Mouse (Mus musculus): ENCODE results near the gene Spon1.

Gene Spon1

GRCm38 (mm10) chr7:113841521-113841920 lies 75.7 kb downstream of the Spon1 start:
- DNase-seq (ENCODE audit: low spot score in 2 of 2): no peak

DNA sequence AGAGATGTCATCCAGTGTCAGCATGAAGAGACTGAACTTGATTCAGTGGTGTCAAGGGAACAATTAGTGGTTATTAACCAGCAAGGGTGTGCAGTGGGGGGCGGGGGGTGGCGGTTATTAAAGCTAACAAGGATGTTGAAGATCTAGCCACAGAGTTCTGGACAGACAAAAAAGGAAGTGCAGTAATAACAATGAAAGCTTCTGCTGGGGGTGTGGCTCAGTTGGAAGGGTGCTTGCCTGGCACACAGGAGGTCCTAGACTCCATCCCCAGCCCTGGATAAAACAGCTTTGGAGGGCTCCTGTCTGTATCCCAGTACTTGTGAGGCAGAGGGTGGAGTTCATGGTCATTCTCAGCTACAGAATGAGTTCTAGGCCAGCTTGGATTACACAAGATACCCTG lies 77.4 kb downstream of the Spon1 start:
- DNase-seq (ENCODE audit: low spot score in 2 of 2): no peak

DNA sequence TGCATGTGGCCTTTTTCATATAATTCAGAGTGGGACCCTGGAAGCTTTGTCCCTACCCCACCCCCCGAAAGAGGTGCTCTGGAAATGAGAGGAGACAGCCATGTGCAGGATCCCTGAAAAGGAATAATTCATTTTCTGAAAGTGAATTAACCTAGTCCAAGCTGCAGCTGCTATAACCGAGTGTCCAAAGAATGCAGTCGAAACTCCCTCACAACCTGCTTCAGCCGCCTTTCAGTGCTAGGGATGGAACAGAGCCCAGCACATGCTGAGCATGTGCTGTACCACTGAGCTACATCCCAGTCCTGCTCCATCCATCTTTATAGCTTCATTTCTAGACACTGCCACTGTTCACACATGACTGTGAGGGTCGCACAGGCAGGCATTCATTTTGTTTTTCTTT lies 79.4 kb downstream of the Spon1 start:
- DNase-seq (ENCODE audit: low spot score in 2 of 2): no peak

DNA sequence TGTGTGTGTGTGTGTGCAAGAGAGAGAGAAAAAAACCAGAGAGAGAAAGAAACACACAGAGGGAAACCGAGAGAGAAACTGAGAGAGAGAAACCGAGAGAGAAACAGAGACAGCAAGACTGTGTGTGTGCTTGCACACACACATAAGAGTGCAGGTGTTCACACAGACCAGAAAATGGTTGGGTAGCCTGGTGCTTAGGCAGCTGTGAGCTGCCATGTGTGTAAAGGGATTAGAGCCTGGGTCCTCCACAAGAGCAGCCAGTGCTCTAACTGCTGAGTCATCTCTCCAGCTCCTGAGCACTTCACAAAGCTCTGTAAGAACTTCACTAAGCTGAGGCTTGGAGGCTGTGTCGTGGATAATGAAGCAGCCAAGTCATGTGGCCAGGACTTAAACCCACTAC lies 80.8 kb downstream of the Spon1 start:
- no peak for DNase-seq (ENCODE audit: low spot score in 2 of 2)

DNA sequence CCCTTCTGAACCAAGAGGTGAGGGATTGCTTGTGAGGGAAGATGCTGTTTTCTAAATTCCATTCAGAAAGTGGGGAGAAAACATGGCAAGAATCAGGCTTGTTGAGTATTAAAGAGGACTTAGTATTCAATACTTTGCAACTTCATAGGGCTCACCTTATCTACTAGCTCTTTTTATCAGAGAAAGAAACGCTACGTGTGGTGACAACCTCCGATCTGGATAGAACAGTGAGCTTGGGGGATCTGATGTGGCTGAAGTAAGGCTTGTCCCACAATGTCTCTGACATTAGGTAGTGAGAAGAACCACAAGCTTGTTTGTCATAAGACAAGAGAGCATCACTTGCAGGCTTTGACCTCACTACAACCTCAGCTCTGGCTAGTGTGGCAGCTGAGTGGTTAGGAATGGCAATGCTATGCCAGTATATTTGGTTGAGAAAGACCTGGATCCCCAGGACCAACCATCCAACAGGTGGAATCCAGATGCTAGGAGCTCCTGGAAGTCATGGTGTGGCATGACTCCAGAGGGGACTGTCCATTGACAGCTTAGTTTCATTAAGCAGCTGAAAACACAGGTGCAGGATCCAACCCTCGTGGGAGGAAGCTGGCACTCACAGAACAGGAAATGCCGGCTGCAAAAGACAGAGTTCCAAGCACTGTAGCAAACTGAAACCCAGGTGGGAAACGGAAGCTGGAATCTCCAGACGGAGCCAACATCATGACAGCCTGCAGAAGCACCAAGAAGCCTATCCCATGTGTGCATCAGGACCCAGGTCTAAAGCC lies 81.4 kb downstream of the Spon1 start:
- no peak for DNase-seq (ENCODE audit: low spot score in 2 of 2)

GRCm38 (mm10) chr7:113850389-113850788 lies 84.6 kb downstream of the Spon1 start:
- DNase-seq (ENCODE audit: low spot score in 2 of 2): no peak

GRCm38 (mm10) chr7:113855396-113855795 lies 89.6 kb downstream of the Spon1 start:
- DNase-seq (ENCODE audit: low spot score in 2 of 2): no peak

DNA sequence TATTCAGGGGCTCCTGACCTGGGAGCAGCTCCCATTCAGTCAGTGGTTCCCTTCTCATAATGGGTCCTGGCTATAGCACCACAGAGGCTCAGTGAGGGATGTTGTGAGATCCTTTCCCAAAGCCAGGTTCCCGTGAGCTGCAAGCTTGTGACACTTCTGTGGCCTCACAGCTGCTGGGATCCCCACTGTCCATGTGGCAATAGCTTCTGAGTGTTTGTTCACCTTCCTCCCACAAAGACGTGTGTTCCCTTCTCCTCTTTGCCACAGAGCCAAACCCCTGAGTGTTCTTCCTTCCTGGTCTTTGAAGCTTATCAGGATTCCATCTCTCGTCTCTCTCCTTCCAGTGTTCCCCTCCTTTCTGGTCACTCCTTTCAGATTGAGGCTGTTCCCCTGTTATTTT lies 90.3 kb downstream of the Spon1 start:
- no peak for DNase-seq (ENCODE audit: low spot score in 2 of 2)

GRCm38 (mm10) chr7:113859480-113859881 lies 93.7 kb downstream of the Spon1 start:
- DNase-seq (ENCODE audit: low spot score in 2 of 2): no peak

DNA sequence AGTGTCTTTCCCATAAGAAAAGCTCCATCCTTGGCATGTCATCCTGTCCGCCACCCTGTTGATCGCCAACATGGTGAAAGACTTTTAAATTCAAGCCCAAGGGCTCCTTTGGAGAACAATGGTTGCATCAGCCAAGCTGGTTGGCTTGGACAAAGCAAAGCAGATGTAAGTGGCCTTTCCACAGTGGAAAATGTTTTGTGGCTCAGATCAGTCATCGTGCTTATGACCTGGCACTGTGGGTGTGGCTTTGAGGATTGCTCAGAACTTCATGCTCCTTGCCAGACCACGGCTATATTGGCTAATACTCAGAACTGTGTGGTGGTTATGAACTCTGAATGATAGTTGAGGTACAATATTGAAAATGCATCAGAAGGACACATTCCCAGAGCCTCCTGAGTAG lies 96.2 kb downstream of the Spon1 start:
- DNase-seq (ENCODE audit: low spot score in 2 of 2): no peak

DNA sequence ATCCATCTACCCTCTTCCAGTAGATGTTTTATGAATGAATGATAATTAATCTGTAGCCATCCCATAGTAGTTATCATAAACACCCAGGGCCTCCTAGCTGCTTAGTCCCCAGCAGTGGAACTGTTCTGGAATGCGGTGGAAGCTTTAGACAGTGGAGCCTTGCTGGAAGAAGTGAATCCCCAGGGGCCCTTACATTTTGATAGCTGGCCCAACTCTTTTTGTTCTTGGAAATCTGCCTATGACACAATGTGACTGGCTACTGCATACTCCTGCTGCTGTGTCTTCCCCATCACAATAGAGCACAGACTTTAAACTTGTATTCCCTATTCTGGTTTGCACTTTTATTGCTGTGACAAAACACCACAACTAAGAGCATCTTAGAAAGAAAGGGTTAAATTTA lies 107.0 kb downstream of the Spon1 start:
- no peak for DNase-seq (ENCODE audit: low spot score in 2 of 2)

DNA sequence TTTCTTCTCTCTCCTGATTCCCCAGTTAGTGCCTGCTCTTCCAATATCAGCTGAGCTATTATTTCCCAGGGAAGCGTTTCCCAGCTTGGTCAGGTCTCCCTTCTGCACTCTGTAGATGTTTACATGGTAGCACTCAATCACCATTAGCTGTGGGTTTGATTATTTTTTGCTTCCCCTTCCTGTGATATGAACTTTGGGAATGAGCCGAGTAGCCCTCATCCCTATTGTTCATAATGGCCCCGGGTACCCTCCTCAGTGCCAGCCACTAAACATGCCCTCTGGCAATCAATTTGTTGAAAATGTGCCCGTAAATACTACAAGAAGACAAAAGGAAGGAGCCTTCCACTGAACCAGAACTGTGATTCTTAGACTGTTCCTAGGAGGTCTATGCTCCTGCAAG lies 111.7 kb downstream of the Spon1 start:
- DNase-seq (ENCODE audit: low spot score in 2 of 2): no peak

DNA sequence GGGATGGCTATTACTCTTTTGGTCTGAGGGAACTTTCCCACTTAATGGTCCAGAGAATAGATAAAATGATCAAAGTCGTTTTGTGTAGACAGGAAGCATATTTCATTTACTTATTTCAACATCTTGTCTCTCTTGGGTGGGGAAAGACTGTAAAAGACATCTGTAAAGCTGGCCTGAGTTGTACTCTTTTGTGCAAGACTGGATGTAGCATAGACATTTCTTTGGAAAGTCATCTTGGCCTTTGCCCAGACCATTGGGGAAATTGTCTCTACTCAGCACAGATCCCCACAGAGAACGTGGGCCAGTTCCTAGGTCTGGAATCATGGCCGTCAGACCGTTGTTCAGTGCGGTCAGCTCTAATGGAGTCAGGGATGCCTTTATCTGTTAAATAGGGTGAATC lies 112.1 kb downstream of the Spon1 start:
- no peak for DNase-seq (ENCODE audit: low spot score in 2 of 2)

DNA sequence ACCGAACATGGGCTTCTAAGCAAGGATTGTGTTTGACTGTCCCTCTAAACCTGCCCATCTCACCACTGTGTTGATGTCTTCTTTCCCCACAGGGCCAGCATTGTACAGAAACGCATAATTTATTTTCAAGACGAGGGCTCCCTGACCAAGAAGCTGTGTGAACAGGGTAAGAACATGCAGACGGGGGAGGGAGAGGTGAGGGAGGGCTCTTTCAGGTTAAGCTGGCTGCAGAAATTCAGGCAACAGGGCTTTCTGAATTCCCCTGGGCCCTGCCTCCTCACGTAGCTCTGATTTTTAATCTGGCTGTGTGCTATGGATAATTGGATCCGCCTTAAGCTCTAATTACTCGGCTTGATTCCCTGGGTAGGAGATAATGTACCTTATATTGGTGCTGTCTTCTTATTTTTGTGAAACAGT lies 113.3 kb downstream of the Spon1 start:
- DNase-seq (ENCODE audit: low spot score in 2 of 2): no peak

GRCm38 (mm10) chr7:113880021-113880420 lies 114.2 kb downstream of the Spon1 start:
- DNase-seq (ENCODE audit: low spot score in 2 of 2): no peak

DNA sequence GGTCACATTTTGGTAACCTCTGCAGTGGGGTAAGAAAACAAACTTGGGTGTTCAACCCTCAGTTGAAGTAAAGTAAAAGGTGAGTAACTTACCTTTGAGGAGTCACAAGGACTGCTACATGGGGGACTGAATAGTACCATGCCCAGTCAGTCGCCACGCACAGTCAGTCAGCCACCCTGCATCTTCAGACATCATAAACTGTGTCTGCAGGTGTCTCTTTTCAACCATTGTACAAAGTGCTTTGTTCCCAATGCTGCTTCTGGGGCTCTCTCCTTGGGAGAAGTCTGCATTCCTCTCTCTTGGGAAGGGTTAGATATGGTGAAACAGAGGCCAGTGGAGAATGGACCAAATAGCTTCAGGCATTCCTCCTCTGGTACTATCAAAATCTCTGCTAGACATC lies 125.0 kb downstream of the Spon1 start:
- no peak for DNase-seq (ENCODE audit: low spot score in 2 of 2)

DNA sequence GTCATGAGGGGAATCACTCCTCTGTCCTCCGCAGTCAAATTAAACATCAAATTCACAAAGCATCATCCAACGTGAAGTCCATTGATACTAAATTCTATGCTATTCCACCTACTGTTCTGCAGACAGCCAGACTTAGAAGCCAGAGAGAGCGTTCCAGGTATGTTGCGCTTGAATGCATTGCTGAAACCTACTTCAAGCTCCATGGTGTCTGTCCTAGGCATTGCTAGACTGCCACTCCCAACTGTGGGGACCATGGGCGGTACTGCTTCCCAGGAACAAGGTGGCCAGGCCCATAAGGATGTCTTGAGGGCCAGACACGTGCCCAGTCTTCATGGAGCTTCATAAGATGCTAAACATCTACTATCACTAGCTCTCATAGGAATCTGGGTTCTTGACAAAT lies 125.7 kb downstream of the Spon1 start:
- DNase-seq (ENCODE audit: low spot score in 2 of 2): no peak

GRCm38 (mm10) chr7:113893944-113894662 lies 128.3 kb downstream of the Spon1 start:
- no peak for DNase-seq (ENCODE audit: low spot score in 2 of 2)

DNA sequence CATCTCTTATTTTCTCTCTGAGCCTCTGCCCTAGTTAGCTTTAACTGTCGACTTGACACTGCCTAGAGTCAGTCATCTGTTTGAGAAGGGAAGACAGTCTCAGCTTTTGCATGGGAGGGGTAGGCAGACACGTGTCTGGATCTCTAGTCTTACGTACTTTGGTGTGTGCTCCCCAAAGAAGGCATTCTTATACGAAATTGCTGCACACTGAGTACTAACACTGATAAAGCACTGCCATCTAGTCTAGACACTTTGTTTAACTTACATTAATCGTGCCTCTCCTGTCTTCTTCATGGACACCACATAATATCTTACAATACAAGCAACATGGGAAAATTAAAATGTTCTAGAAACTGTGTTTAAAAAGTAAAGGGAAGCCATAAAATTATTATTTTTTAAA lies 129.5 kb downstream of the Spon1 start:
- no peak for DNase-seq (ENCODE audit: low spot score in 2 of 2)

GRCm38 (mm10) chr7:113898388-113898787 lies 132.6 kb downstream of the Spon1 start:
- DNase-seq (ENCODE audit: low spot score in 2 of 2): no peak

GRCm38 (mm10) chr7:113901511-113901910 lies 135.7 kb downstream of the Spon1 start:
- no peak for DNase-seq (ENCODE audit: low spot score in 2 of 2)

DNA sequence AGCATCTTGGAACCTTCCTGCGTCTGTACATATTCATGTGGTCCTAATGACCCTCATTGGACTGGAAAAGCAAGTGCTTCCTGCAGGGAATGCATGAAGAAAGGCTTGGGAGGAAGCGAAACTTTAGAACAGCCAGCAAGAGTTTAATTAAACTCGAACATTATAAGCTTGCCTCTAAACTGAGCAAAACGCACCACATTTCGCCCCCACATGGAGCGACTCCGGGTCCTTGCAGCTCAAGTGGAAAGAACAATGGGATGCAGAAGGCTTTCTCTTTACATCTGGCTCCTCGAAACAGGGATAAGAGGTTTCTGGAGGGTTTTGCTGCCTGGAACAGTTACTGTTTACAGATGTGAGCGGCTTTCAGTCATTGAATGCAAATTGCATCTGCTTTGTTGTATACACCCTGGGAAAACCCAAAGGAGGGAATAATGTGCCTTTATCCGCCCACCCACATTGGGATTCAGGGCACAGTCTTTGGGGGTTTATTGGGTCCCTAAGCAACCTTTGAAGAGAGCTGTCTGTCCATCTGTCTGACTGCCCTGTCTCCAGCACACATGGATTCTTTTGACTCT lies 136.2 kb downstream of the Spon1 start:
- DNase-seq (ENCODE audit: low spot score in 2 of 2): peak; percentile 7 to 18
